Mouse (Mus musculus) midbrain, embryonic 14.5 days (tissue): ENCODE data around the gene Rem1. TPM values are rescaled to one million over a fixed set of nuclear protein-coding genes. Genes with fewer than 3 reads are reported as not detected.

ENCODE experiments used
- ATAC-seq: fragments of 200-750 bp; cut with Nextera tagmentation; 2 replicates; pipeline ENCODE4 v1.8.0; 2017; ENCODE audit warnings: moderate number of reproducible peaks, moderate library complexity; ENCODE audit not compliant: low FRiP score, low TSS enrichment
- DNase-seq: peaks from one replicate; pipeline ENCODE4 v3.0.0-alpha.2; 2015
- H3K27ac ChIP-seq: fragments of 300-500 bp; sonication (generic); replicated peaks from 2 replicates; pipeline ENCODE4 v1.5.1; 2014; ENCODE audit warnings: mild to moderate bottlenecking, low read depth, low read length, moderate library complexity
- H3K27me3 ChIP-seq: fragments of 300-500 bp; sonication (generic); 2 replicates; pipeline ENCODE4 v1.6.1; 2014; ENCODE audit warnings: low read length, control low read depth, mixed read lengths; ENCODE audit not compliant: control insufficient read depth, insufficient read depth
- H3K36me3 ChIP-seq: fragments of 300-500 bp; sonication (generic); 2 replicates; pipeline ENCODE4 v1.6.1; 2014; ENCODE audit warnings: low read length, control low read depth; ENCODE audit not compliant: control insufficient read depth, insufficient read depth
- H3K4me1 ChIP-seq: fragments of 300-500 bp; sonication (generic); 2 replicates; pipeline ENCODE4 v1.6.1; 2014; ENCODE audit warnings: mild to moderate bottlenecking, antibody characterized with exemption, low read length, control low read depth; ENCODE audit not compliant: control insufficient read depth, insufficient read depth
- H3K4me2 ChIP-seq: fragments of 300-500 bp; sonication (generic); 2 replicates; pipeline ENCODE4 v1.6.1; 2014; ENCODE audit warnings: mild to moderate bottlenecking, low read length, moderate library complexity
- H3K4me3 ChIP-seq: fragments of 300-500 bp; sonication (generic); replicated peaks from 2 replicates; pipeline ENCODE4 v1.5.1; 2014; ENCODE audit warnings: low read depth, low read length
- H3K9ac ChIP-seq: fragments of 300-500 bp; sonication (generic); replicated peaks from 2 replicates; pipeline ENCODE4 v1.6.1; 2014; ENCODE audit warnings: mild to moderate bottlenecking, low read length, moderate library complexity
- H3K9me3 ChIP-seq: fragments of 300-500 bp; sonication (generic); 2 replicates; pipeline ENCODE4 v1.6.1; 2016; ENCODE audit warnings: low read length, control low read depth, mixed read lengths; ENCODE audit not compliant: control insufficient read depth
- WGBS: fragments of 180-500 bp; shearing (Covaris S2); extraction: QIAGEN DNeasy Blood & Tissue Kit; methylation state at CpG from one replicate; pipeline ENCODE4 v1.1.7; 2014; 5-methylcytosine and 5-hydroxymethylcytosine counted together
- polyA plus RNA-seq: library from polyadenylated mRNA; unstranded; fragments of >200 nt; fragmentation: Nextera tagmentation; extraction: Ambion mirVana; gene quantifications from 2 replicates; pipeline ENCODE4 v1.2.1, GENCODE M21; 2014

Rem1 gene
- 0.12 and 0.27 TPM in 2 replicates for polyA plus RNA-seq

- 2% methylated on average over 59 of the region's 59 CpGs for WGBS
- H3K9ac ChIP-seq: peak within 1 kb of the TSS; percentile 34; the same call in 1 of the 2 replicates
- peak; percentile 30 for DNase-seq
These were observed at the start of gene Rem1 for GRCm38 (mm10) chr2:152626774-152627591. Gene Rem1, plus strand, starts transcription at chr2:152626951.

GRCm38 (mm10) chr2:152580107-152580506 lies 46.6 kb upstream of the Rem1 start, which contains the start of gene Defb19:
Gene Defb19, minus strand, starts transcription at chr2:152580312.
- WGBS: 72% methylated on average over 7 of the region's 7 CpGs
- no peak within 1 kb of the TSS for H3K27ac ChIP-seq
- H3K4me1 ChIP-seq: no peaks in the 10 kb centered on the region
- no peak within 1 kb of the TSS for H3K4me3 ChIP-seq
- no peak for DNase-seq
- H3K27me3 ChIP-seq: no peaks in the 10 kb centered on the region
- no peaks in the 10 kb centered on the region for H3K9me3 ChIP-seq
- no peak within 1 kb of the TSS for H3K9ac ChIP-seq
- no peaks in the 10 kb centered on the region for H3K36me3 ChIP-seq
- no peak for ATAC-seq
- H3K4me2 ChIP-seq: no peak within 1 kb of the TSS

More at GRCm38 (mm10) chr2:152626774-152627591, at the start of gene Rem1:
- H3K9me3 ChIP-seq: no peaks in the 10 kb centered on the region
- H3K27me3 ChIP-seq: peaks cover 29% of the 10 kb centered on the region; the same call in 1 of the 2 replicates
- H3K4me3 ChIP-seq: peak within 1 kb of the TSS; percentile 27
- peaks cover 16% of the 10 kb centered on the region for H3K4me1 ChIP-seq
- no peak for ATAC-seq
- no peaks in the 10 kb centered on the region for H3K36me3 ChIP-seq
- no peak within 1 kb of the TSS for H3K27ac ChIP-seq
- peak within 1 kb of the TSS; percentile 49 for H3K4me2 ChIP-seq

- ATAC-seq (no peak), DNase-seq (no peak)
- H3K36me3 ChIP-seq: no peaks in the 10 kb centered on the region
- no peaks in the 10 kb centered on the region for H3K4me1 ChIP-seq
- no peaks in the 10 kb centered on the region for H3K9me3 ChIP-seq
- no peak overlapping the region for H3K4me3 ChIP-seq
- no peak overlapping the region for H3K9ac ChIP-seq
- no peak overlapping the region for H3K4me2 ChIP-seq
- no peaks in the 10 kb centered on the region for H3K27me3 ChIP-seq
- WGBS: 94% methylated on average over 11 of the region's 11 CpGs
- no peak overlapping the region for H3K27ac ChIP-seq
These were observed 46.1 kb upstream of the Rem1 start for GRCm38 (mm10) chr2:152580612-152581011.

GRCm38 (mm10) chr2:152586926-152587560 lies 39.7 kb upstream of the Rem1 start:
- WGBS: 73% methylated on average over 4 of the region's 4 CpGs
- DNase-seq (no peak), ATAC-seq (no peak)
- H3K9me3 ChIP-seq: no peaks in the 10 kb centered on the region
- no peaks in the 10 kb centered on the region for H3K4me1 ChIP-seq
- no peak overlapping the region for H3K4me2 ChIP-seq
- H3K4me3 ChIP-seq: no peak overlapping the region
- H3K36me3 ChIP-seq: no peaks in the 10 kb centered on the region
- no peaks in the 10 kb centered on the region for H3K27me3 ChIP-seq
- no peak overlapping the region for H3K9ac ChIP-seq
- H3K27ac ChIP-seq: no peak overlapping the region

GRCm38 (mm10) chr2:152588450-152588849 lies 38.3 kb upstream of the Rem1 start:
- WGBS: 54% methylated on average over 2 of the region's 2 CpGs
- Histone ChIP-seq H3K9ac (no peak overlapping the region), H3K36me3 (no peaks in the 10 kb centered on the region), H3K27me3 (no peaks in the 10 kb centered on the region), H3K4me1 (no peaks in the 10 kb centered on the region), H3K9me3 (no peaks in the 10 kb centered on the region), H3K4me3 (no peak overlapping the region), H3K27ac (no peak overlapping the region), H3K4me2 (no peak overlapping the region)
- no peak for ATAC-seq
- no peak for DNase-seq

GRCm38 (mm10) chr2:152589021-152589420 lies 37.7 kb upstream of the Rem1 start:
- no peak overlapping the region for H3K4me2 ChIP-seq
- no peaks in the 10 kb centered on the region for H3K27me3 ChIP-seq
- WGBS: 51% methylated on average over 6 of the region's 6 CpGs
- no peak overlapping the region for H3K4me3 ChIP-seq
- DNase-seq: no peak
- ATAC-seq: no peak
- no peak overlapping the region for H3K27ac ChIP-seq
- H3K9me3 ChIP-seq: no peaks in the 10 kb centered on the region
- H3K36me3 ChIP-seq: no peaks in the 10 kb centered on the region
- no peak overlapping the region for H3K9ac ChIP-seq
- H3K4me1 ChIP-seq: no peaks in the 10 kb centered on the region

GRCm38 (mm10) chr2:152599299-152599698 lies 27.5 kb upstream of the Rem1 start, which contains the start of gene Defb45:
Gene Defb45, minus strand, starts transcription at chr2:152599399.
- ATAC-seq (no peak), DNase-seq (no peak)
- H3K4me1 ChIP-seq: no peaks in the 10 kb centered on the region
- no peaks in the 10 kb centered on the region for H3K9me3 ChIP-seq
- 69% methylated on average over 7 of the region's 7 CpGs for WGBS
- no peaks in the 10 kb centered on the region for H3K36me3 ChIP-seq
- no peak within 1 kb of the TSS for H3K27ac ChIP-seq
- H3K27me3 ChIP-seq: no peaks in the 10 kb centered on the region
- H3K4me3 ChIP-seq: no peak within 1 kb of the TSS
- H3K9ac ChIP-seq: no peak within 1 kb of the TSS
- H3K4me2 ChIP-seq: no peak within 1 kb of the TSS

- no peak overlapping the region for H3K9ac ChIP-seq
- DNase-seq (no peak), ATAC-seq (no peak)
- H3K27ac ChIP-seq: no peak overlapping the region
- no peak overlapping the region for H3K4me2 ChIP-seq
- H3K4me1 ChIP-seq: no peaks in the 10 kb centered on the region
- H3K4me3 ChIP-seq: no peak overlapping the region
- WGBS: 85% methylated on average over 6 of the region's 6 CpGs
- H3K36me3 ChIP-seq: no peaks in the 10 kb centered on the region
- no peaks in the 10 kb centered on the region for H3K9me3 ChIP-seq
- no peaks in the 10 kb centered on the region for H3K27me3 ChIP-seq
These were observed 26.7 kb upstream of the Rem1 start for GRCm38 (mm10) chr2:152600076-152600475.
